Mouse (Mus musculus) stomach, embryonic 14.5 days (tissue): ENCODE measurements around the gene Adad1. TPM values are rescaled to one million over a fixed set of nuclear protein-coding genes. Genes with fewer than 3 reads are reported as not detected.
A peak's percentile ranks its signal among the peaks of the same experiment; 100 is the strongest.

Experiments used
- ATAC-seq: fragments of 200-750 bp; cut with Nextera tagmentation; 2 replicates; pipeline ENCODE4 v1.8.0; 2017; ENCODE audit warnings: low read depth, moderate TSS enrichment; ENCODE audit not compliant: insufficient number of reproducible peaks, insufficient read depth, low FRiP score
- H3K27ac ChIP-seq: fragments of 300-500 bp; sonication (generic); 2 replicates; pipeline ENCODE4 v1.5.1; 2014; ENCODE audit warnings: mild to moderate bottlenecking, low read length, moderate library complexity, mixed read lengths
- H3K27me3 ChIP-seq: fragments of 300-500 bp; sonication (generic); 2 replicates; pipeline ENCODE4 v1.6.1; 2014; ENCODE audit warnings: low read length, control low read depth, mixed read lengths; ENCODE audit not compliant: control insufficient read depth, insufficient read depth
- H3K36me3 ChIP-seq: fragments of 300-500 bp; sonication (generic); 2 replicates; pipeline ENCODE4 v1.6.1; 2014; ENCODE audit warnings: mild to moderate bottlenecking, control low read depth, low read length, moderate library complexity, mixed read lengths; ENCODE audit not compliant: control insufficient read depth, insufficient read depth
- H3K4me1 ChIP-seq: fragments of 300-500 bp; sonication (generic); 2 replicates; pipeline ENCODE4 v1.6.1; 2014; ENCODE audit warnings: low read length, control low read depth, mixed read lengths; ENCODE audit not compliant: control insufficient read depth, insufficient read depth
- H3K4me2 ChIP-seq: fragments of 300-500 bp; sonication (generic); replicated peaks from 2 replicates; pipeline ENCODE4 v1.6.1; 2014; ENCODE audit warnings: low read depth, low read length, control low read depth
- H3K4me3 ChIP-seq: fragments of 300-500 bp; sonication (generic); 2 replicates; pipeline ENCODE4 v1.5.1; 2014; ENCODE audit warnings: low read depth, low read length, control low read depth
- H3K9ac ChIP-seq: fragments of 300-500 bp; sonication (generic); replicated peaks from 2 replicates; pipeline ENCODE4 v1.6.1; 2014; ENCODE audit warnings: low read depth, mild to moderate bottlenecking, control low read depth, low read length, moderate library complexity, mixed read lengths
- H3K9me3 ChIP-seq: fragments of 300-500 bp; sonication (generic); 2 replicates; pipeline ENCODE4 v1.6.1; 2016; ENCODE audit warnings: low read depth, low read length, control low read depth; ENCODE audit not compliant: control insufficient read depth
- WGBS: fragments of 180-500 bp; shearing (Covaris S2); extraction: QIAGEN DNeasy Blood & Tissue Kit; methylation state at CpG from one replicate; pipeline ENCODE4 v1.1.7; 2014; 5-methylcytosine and 5-hydroxymethylcytosine counted together
- polyA plus RNA-seq: library from polyadenylated mRNA; unstranded; fragments of >200 nt; fragmentation: Nextera tagmentation; extraction: Ambion mirVana; gene quantifications from 2 replicates; pipeline ENCODE4 v1.2.1, GENCODE M21; 2014

Adad1 gene
- polyA plus RNA-seq, 1 experiment from 2014 or later = 0.23 TPM

- Histone ChIP-seq H3K9ac (no peak overlapping the region), H3K36me3 (no peaks in the 10 kb centered on the region), H3K4me1 (no peaks in the 10 kb centered on the region), H3K9me3 (no peaks in the 10 kb centered on the region), H3K27me3 (no peaks in the 10 kb centered on the region), H3K4me3 (no peak overlapping the region), H3K27ac (no peak overlapping the region), H3K4me2 (no peak overlapping the region)
- ATAC-seq = no peak
- 80% methylated on average over 10 of the region's 10 CpGs for WGBS
These were observed 88.9 kb downstream of the Adad1 start for GRCm38 (mm10) chr3:37152274-37152673.

DNA sequence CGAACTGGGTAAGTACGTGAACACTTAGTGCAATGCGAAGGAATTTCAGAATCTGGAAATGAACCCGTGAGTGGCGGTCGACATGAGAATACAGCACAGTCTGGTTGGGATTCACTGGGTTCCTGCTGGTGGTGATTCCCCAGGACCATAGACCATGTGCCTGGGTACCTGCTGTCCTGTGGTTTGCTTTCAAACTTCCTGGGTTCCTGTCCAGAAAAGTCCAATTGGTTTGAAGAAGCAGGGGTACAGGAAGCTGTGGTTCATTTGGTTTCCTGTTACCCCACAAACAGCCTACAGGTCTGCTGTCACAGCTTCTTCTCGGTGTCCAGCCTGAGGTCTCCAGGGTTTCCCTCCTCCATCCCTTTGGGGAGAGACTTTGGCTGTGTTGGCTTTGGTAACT, 89.7 kb downstream of the Adad1 start:
- Histone ChIP-seq H3K27ac (no peak overlapping the region), H3K9ac (no peak overlapping the region), H3K4me3 (no peak overlapping the region), H3K9me3 (no peaks in the 10 kb centered on the region), H3K4me2 (no peak overlapping the region), H3K4me1 (no peaks in the 10 kb centered on the region), H3K36me3 (no peaks in the 10 kb centered on the region), H3K27me3 (no peaks in the 10 kb centered on the region)
- WGBS = 91% methylated on average over 7 of the region's 7 CpGs
- ATAC-seq = no peak

DNA sequence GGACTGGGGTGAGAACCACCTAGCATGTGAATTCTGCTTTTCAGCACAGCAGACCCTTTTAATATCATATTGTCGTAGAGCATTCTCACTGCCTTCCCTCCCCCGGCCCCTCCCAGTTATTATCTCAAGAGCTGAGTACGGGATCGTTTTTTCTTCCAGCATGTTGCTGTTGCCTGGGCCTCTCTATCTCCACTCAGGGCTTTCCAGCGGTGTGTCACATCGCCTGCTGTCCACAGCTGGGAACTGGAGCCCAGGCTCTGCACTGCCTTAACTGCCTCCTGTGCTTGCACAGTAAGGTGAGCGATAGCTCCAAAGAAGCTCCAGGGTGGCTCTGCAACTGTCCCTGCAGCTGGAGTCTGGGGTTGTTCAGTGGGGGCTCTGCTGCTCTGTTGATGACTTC, 91.1 kb downstream of the Adad1 start:
- no peak for ATAC-seq
- WGBS = 55% methylated on average over 7 of the region's 7 CpGs
- no peaks in the 10 kb centered on the region for H3K27me3 ChIP-seq

GRCm38 (mm10) chr3:37157082-37157481, 93.8 kb downstream of the Adad1 start:
- H3K4me1 ChIP-seq = no peaks in the 10 kb centered on the region
- H3K4me2 ChIP-seq = no peak overlapping the region
- no peak overlapping the region for H3K9ac ChIP-seq
- no peak overlapping the region for H3K4me3 ChIP-seq
- WGBS = 59% methylated on average over 8 of the region's 8 CpGs
- no peaks in the 10 kb centered on the region for H3K9me3 ChIP-seq
- H3K27me3 ChIP-seq = no peaks in the 10 kb centered on the region
- H3K36me3 ChIP-seq = no peaks in the 10 kb centered on the region
- no peak overlapping the region for H3K27ac ChIP-seq
- no peak for ATAC-seq

More for the DNA sequence above, 91.1 kb downstream of the Adad1 start:
- Histone ChIP-seq H3K4me2 (no peak overlapping the region), H3K4me3 (no peak overlapping the region), H3K9me3 (no peaks in the 10 kb centered on the region), H3K36me3 (no peaks in the 10 kb centered on the region), H3K27ac (no peak overlapping the region), H3K9ac (no peak overlapping the region), H3K4me1 (no peaks in the 10 kb centered on the region)

DNA sequence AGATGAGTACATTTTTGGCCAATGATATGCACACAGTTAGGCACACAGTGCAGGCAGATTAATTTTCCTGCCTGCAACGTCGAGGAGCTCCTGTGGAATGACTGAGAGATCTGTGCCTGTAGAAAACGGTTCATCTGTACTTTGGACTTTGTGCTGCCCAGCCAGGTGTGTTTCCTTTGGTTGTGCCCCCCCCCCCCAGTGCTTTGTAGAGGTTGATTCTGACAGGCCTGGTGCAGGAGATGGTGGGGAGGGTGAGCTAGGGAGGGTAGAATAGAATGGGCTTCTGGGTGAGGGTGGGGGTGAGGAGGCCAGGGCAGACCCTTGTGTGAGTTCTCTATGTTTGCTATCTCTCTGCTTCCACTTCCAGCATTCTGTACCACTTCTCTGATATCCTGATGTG, 94.9 kb downstream of the Adad1 start:
- H3K27ac ChIP-seq = no peak overlapping the region
- no peaks in the 10 kb centered on the region for H3K27me3 ChIP-seq
- H3K4me2 ChIP-seq = no peak overlapping the region
- no peak overlapping the region for H3K4me3 ChIP-seq
- H3K4me1 ChIP-seq = no peaks in the 10 kb centered on the region
- H3K36me3 ChIP-seq = no peaks in the 10 kb centered on the region
- no peak overlapping the region for H3K9ac ChIP-seq
- H3K9me3 ChIP-seq = no peaks in the 10 kb centered on the region
- 54% methylated on average over 3 of the region's 3 CpGs for WGBS
- peak; percentile 68 for ATAC-seq

GRCm38 (mm10) chr3:37161096-37161495, 97.8 kb downstream of the Adad1 start:
- Histone ChIP-seq H3K4me1 (no peaks in the 10 kb centered on the region), H3K27ac (no peak overlapping the region), H3K9me3 (no peaks in the 10 kb centered on the region), H3K4me3 (no peak overlapping the region), H3K36me3 (no peaks in the 10 kb centered on the region), H3K4me2 (no peak overlapping the region), H3K27me3 (no peaks in the 10 kb centered on the region), H3K9ac (no peak overlapping the region)
- ATAC-seq = no peak
- 84% methylated on average over 4 of the region's 4 CpGs for WGBS

GRCm38 (mm10) chr3:37169283-37169682, 106.0 kb downstream of the Adad1 start:
- Histone ChIP-seq H3K27me3 (no peaks in the 10 kb centered on the region), H3K27ac (no peak overlapping the region), H3K4me1 (no peaks in the 10 kb centered on the region), H3K4me2 (no peak overlapping the region), H3K4me3 (no peak overlapping the region), H3K9me3 (no peaks in the 10 kb centered on the region), H3K9ac (no peak overlapping the region), H3K36me3 (no peaks in the 10 kb centered on the region)
- ATAC-seq = no peak
- 88% methylated on average over 2 of the region's 2 CpGs for WGBS

Other genes starting within 250 kb of the Adad1 start
- gene 4932438A13Rik, start 200.4 kb upstream of the Adad1 start, polyA plus RNA-seq = 65.8 and 68.4 TPM in 2 replicates
- 0.38 and 0.52 TPM in 2 replicates for gene Il2, start 62.4 kb downstream of the Adad1 start, polyA plus RNA-seq
- gene Il21, start 169.1 kb downstream of the Adad1 start, polyA plus RNA-seq = not detected in 2 replicates
- 8.1 and 9.2 TPM in 2 replicates for gene Bbs12, start 249.0 kb downstream of the Adad1 start, polyA plus RNA-seq
- gene Cetn4, start 249.2 kb downstream of the Adad1 start, polyA plus RNA-seq = 2.0 and 2.3 TPM in 2 replicates